Mouse (Mus musculus): Measurements from ENCODE around the gene Snn.

The Snn gene

GRCm38 (mm10) chr16:11050226-11050625 is 10.5 kb upstream of the Snn start:
- DNase-seq = no peak

- DNase-seq = no peak
Observed at GRCm38 (mm10) chr16:11051134-11051533, 9.6 kb upstream of the Snn start.

GRCm38 (mm10) chr16:11054409-11054808 is 6.3 kb upstream of the Snn start:
- no peak for DNase-seq

- DNase-seq = no peak
Observed at GRCm38 (mm10) chr16:11054871-11055270, 5.9 kb upstream of the Snn start.

- DNase-seq = no peak
Observed at GRCm38 (mm10) chr16:11055916-11056315, 4.8 kb upstream of the Snn start.

GRCm38 (mm10) chr16:11062794-11063721 is 2.3 kb downstream of the Snn start:
- peak; percentile 56 for DNase-seq

GRCm38 (mm10) chr16:11064341-11064740 is 3.6 kb downstream of the Snn start:
- DNase-seq = no peak

- no peak for DNase-seq
Observed at GRCm38 (mm10) chr16:11064742-11065141, 4.0 kb downstream of the Snn start.

- no peak for DNase-seq
Observed at GRCm38 (mm10) chr16:11065431-11065830, 4.7 kb downstream of the Snn start.

- DNase-seq = peak; percentile 100
Observed at GRCm38 (mm10) chr16:11066029-11066832, 5.5 kb downstream of the Snn start, which contains the start of gene Litaf. TSS of gene Litaf (minus strand) at chr16:11066157.

- peak; percentile 81 for DNase-seq
Observed at GRCm38 (mm10) chr16:11066833-11067191, 6.1 kb downstream of the Snn start.

GRCm38 (mm10) chr16:11068666-11069065 is 7.9 kb downstream of the Snn start:
- DNase-seq = no peak

GRCm38 (mm10) chr16:11069271-11069670 is 8.5 kb downstream of the Snn start:
- DNase-seq = no peak

GRCm38 (mm10) chr16:11069710-11070420 is 9.1 kb downstream of the Snn start:
- DNase-seq = no peak

GRCm38 (mm10) chr16:11071176-11071575 is 10.4 kb downstream of the Snn start:
- DNase-seq = no peak

GRCm38 (mm10) chr16:11071887-11072286 is 11.1 kb downstream of the Snn start:
- DNase-seq = no peak

GRCm38 (mm10) chr16:11072454-11072853 is 11.7 kb downstream of the Snn start:
- no peak for DNase-seq

GRCm38 (mm10) chr16:11073060-11073459 is 12.3 kb downstream of the Snn start:
- no peak for DNase-seq

- no peak for DNase-seq
Observed at GRCm38 (mm10) chr16:11077601-11078201, 17.0 kb downstream of the Snn start.

GRCm38 (mm10) chr16:11078216-11078869 is 17.6 kb downstream of the Snn start:
- DNase-seq = no peak

- DNase-seq = no peak
Observed at GRCm38 (mm10) chr16:11084181-11084580, 23.4 kb downstream of the Snn start.

GRCm38 (mm10) chr16:11086299-11086698 is 25.6 kb downstream of the Snn start:
- no peak for DNase-seq
